Mouse (Mus musculus) myocyte (in vitro differentiated cells): ENCODE data around the gene Rpl10-ps3.

Experiments
- CEBPB ChIP-seq: IDR thresholded peaks from 2 replicates; pipeline ENCODE4 v1.6.1; 2011; ENCODE audit warnings: mild to moderate bottlenecking, moderate library complexity; ENCODE audit not compliant: poor library complexity, insufficient read depth, severe bottlenecking
- MAX ChIP-seq: IDR thresholded peaks from one replicate; pipeline ENCODE4 v1.6.1; 2011; ENCODE audit warnings: low read depth, mild to moderate bottlenecking, control low read depth
- MYOD1 ChIP-seq, 3 experiments: IDR thresholded peaks; one replicate each; pipeline ENCODE4 v1.6.1; 2011; ENCODE audit warnings: control low read depth in 2 of 3, low read depth in 2 of 3, mild to moderate bottlenecking in 2 of 3, moderate library complexity in 1 of 3; ENCODE audit not compliant: insufficient read length in 2 of 3, control insufficient read depth in 1 of 3
- POLR2A ChIP-seq: IDR thresholded peaks from one replicate; pipeline ENCODE4 v1.6.1; 2011; ENCODE audit warnings: low read depth, mild to moderate bottlenecking, control low read depth, moderate library complexity; ENCODE audit not compliant: insufficient read length
- POLR2AphosphoS2 ChIP-seq: IDR thresholded peaks from one replicate; pipeline ENCODE4 v1.6.1; 2011; ENCODE audit warnings: low read depth, control low read depth; ENCODE audit not compliant: insufficient read length
- TCF12 ChIP-seq: IDR thresholded peaks from one replicate; pipeline ENCODE4 v1.6.1; 2011; ENCODE audit warnings: mild to moderate bottlenecking, control low read depth; ENCODE audit not compliant: poor library complexity, insufficient read depth, severe bottlenecking
- TCF3 ChIP-seq: IDR thresholded peaks from one replicate; pipeline ENCODE4 v1.6.1; 2011; ENCODE audit warnings: low read depth, control low read depth; ENCODE audit not compliant: insufficient read length
- USF1 ChIP-seq: IDR thresholded peaks from one replicate; pipeline ENCODE4 v1.6.1; 2011; ENCODE audit warnings: low read depth, mild to moderate bottlenecking, control low read depth, moderate library complexity

GRCm38 (mm10) chr9:50360370-50360769 lies 15.6 kb upstream of the Rpl10-ps3 start:
- TF ChIP-seq TCF3 (no peak), POLR2A (no peak), MAX (no peak), USF1 (no peak), TCF12 (no peak), MYOD1 (IDR thresholded peaks at IDR 0.05; ENCODE audit: control insufficient read depth in 1 of 3, insufficient read length in 2 of 3, low read depth in 2 of 3) (no peak), POLR2AphosphoS2 (no peak), CEBPB (no peak)
